Mouse (Mus musculus) frontal cortex, adult (tissue): ENCODE data around the gene Srsf9.
A peak's percentile ranks its signal among the peaks of the same experiment; 100 is the strongest.
"Not testable (repeated sequence)": the region's sequence is repeated elsewhere in the genome, so short reads cannot be mapped to it uniquely, and the experiment has no call there.

Source experiments
- ATAC-seq: cut with Nextera tagmentation; 2 replicates; pipeline ENCODE4 v1.9.2; 2017; ENCODE audit warnings: mild to moderate bottlenecking, moderate library complexity, mixed read lengths; ENCODE audit not compliant: low TSS enrichment

Srsf9 gene

DNA sequence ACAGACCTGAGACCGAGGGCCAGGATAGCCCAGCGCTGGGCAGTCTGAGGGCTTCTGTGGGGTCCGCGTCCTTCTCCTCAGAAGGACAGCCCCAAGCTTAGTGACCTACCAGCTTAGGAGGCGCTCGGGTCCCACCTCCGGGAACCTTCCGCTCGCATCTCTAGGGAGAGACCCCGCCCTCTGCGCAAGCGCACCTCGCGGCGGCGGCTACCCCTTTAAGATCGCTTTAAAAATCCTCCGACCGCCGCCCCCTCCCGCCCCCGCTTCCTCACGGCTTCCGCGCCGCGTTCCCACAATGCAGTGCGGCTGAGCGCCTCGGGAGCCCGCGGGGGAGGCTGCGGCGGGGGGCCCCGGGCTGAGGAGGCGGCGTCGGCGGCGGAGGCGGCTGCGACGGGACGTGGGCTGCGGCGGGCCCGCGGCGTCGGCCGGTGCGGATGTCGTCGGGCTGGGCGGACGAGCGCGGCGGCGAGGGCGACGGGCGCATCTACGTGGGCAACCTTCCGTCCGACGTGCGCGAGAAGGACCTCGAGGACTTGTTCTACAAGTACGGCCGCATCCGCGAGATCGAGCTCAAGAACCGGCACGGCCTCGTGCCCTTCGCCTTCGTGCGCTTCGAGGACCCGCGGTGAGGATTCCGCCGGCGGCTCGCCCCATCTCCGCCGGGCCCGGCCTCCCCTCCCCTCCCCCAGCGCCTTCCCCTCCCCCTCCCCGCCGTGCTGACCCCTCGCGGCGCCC is at the start of gene Srsf9:
Srsf9 (plus strand) TSS at position 303 of the 735 bp plus-strand sequence.
- ATAC-seq = peak; percentile 76

DNA sequence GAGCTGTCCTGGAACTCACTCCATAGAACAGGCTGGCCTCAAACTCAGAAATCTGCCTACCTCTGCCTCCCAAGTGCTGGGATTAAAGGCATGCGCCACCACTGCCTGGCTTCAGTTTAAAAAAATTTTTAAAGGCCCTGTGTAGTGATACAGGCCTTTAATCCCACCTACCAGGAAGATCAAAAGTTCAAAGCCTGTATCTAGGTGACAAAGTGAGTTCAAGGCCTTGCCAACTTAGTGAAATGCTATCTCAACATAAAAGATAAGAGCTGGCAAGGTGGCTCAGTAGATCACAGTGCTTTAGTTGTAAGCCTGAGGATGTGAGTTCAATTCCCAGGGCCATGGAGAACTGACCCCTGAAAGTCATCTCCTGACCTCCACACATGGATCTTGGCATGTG is 48.9 kb upstream of the Srsf9 start:
- no peak for ATAC-seq

DNA sequence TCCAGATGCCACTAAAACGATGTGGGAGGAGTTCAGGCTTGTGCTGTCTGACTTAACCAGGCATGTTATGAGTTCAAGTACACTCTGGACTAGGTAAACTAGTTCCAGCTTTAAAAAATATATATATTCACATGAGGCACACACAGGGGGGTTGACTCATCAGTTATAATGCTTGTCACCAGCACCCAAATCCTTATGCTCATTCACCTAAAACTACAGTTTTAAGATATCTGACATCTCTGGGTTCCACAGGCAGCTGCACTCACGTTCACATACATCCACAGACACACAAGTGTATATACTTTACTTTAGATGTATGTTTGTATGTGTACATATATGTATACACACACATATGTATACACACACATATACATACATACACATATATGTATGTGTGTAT is 48.2 kb upstream of the Srsf9 start:
- ATAC-seq = no peak

DNA sequence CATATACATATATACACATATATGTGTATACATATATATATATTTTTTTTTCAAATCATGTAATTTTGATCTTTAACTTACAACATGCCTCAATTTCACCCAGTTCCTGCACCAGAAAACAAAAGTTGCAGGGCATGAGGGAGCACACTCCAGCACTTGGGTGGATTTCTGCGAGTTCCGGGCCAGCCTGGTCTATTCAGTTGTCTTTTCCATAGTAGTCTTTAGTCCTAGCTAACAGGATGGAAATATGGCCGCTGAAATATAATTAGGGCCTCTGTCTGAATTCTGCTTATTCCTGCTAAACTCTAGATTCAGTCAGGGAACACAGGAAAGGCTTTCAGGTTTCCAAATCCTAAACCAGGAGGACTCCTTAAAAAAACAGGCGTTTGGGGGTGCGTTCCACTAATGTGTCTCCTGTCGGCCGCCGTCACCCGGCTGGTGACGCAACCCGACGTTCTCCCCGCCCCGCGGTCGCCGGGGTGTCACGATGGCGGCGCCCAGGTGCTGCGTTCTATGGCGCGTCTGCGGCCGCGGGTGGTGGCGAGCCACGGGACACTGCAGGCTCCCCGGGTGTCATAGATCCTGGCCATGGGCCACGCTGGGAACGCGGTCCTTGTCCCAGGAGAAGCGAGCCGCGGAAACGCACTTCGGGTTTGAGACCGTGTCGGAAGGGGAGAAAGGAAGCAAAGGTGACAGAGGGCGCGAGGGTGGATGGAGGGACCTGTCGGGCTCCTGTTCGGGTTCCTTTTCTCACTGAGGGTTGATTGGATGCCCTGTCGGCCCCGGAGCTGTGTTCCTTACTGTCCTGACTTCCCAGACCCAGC is 47.5 kb upstream of the Srsf9 start, which contains the start of gene Coq5:
Coq5 (plus strand) TSS at position 441 of the 824 bp plus-strand sequence.
- ATAC-seq = peak; percentile 85

DNA sequence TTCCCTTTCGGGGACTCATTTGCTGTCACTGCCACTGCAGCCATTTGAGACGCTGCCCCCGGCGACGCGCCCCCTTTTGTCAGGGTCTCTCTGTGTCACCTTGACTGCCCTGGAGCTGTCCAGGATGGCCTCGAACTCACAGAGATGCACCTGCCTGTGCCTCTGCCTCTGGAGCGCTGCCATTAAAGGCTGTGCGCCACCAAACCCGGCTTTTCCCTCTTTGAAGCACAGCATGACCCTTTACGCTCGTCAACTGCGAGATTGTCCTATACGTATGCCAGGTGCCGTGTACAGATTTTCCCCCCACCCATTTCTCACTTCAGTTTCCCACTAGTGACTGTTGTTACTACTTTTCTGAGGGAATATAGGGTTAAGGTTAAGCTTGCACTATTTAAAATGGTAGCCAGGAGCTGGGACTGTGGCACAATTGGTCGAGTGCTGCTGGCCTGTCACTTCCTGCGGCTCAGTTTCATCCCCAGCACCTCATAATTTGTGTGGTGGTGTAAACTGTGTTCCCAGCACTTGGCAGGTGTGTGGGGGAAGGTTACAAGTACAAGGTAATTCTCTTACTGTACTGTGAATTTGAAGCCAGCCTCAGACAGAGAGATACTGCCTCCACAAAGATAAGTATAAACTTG is 46.8 kb upstream of the Srsf9 start:
- no peak for ATAC-seq

DNA sequence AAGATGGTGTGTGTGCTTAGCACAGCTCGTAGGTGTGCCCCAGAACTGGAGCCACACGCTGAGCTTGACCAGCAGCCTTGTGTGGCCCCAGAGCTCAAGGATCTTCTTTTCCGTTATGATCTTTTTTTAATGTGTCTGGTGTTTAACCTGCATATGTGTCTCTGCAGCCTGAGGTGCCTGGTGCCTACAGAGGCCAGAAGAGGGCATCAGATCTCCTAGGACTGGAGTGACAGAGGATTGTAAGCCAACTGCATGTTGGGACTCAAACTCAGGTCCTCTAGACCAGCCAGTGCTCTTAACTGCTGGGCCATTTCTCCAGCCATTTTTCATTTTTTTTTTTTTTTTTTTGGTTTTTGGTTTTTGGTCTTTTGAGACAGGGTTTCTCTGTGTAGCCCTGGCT is 42.2 kb upstream of the Srsf9 start:
- ATAC-seq = no peak

DNA sequence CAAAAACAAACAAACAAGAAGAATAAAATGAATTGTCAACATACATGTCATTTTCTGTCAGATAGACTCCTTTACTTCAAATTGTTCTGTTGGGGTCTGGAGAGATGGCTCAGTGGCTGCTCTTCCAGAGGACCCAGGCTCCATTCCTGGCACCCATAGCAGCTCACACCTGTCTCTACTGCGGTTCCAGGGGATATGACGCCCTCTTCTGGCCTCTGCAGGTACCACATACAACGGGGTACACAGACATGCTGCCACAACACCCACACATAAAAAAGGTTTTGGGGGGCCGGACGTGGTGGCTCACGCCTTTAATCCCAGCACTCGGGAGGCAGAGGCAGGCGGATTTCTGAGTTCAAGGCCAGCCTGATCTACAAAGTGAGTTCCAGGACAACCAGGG is 32.8 kb upstream of the Srsf9 start:
- ATAC-seq = no peak

DNA sequence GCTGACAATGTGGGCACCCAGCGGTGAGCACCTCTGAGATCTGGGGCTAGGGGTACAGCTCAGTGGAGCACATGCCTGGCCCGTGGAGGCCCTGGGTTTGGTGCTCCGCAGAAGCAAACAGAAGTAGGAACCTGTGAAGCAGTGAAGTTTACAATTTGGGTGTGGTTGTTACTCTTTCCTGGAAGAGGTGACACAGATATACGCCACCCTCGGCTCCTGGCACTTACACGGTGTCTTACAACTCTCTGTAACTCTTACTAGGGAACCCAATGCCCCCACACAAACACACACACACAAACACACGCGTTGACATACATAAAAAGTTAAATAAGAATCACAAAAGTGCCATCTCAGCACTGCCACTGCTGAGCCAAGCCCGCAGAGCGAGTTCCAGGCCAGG is 30.6 kb upstream of the Srsf9 start:
- ATAC-seq = no peak

DNA sequence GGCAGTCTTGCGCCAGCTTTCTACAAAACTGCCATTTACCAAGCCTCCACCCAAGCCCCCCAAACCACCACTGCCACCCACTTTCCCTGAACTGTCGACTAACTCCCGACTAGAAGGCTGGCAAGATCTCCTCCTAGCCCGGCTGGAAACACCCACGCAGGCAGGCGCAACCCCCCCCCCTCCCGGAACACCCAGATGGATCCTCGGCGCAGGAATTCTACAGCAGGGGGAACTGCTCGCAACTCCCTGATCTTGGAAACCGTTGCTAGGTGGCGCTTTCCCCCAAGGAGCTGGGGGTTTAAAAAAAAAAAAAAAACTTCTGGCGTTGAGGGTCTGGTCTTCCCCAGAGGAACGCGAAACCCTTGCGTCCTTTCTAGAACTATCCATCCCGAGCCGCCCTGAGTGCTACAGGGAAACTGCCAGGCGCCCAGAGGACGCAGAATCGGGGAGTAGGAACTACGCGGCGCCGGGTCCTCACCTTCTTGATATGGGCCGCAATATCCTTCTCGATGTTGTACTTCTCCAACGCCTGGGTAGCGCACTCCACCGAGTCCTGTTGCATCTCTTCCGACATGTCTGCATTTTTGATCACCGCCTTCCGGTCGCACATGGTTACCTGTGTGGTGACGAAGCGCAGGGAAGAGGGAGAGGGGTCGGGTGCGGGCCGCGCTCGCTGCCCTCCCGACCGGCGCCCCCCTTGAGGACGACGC is 26.8 kb upstream of the Srsf9 start:
- ATAC-seq = peak; percentile 59

DNA sequence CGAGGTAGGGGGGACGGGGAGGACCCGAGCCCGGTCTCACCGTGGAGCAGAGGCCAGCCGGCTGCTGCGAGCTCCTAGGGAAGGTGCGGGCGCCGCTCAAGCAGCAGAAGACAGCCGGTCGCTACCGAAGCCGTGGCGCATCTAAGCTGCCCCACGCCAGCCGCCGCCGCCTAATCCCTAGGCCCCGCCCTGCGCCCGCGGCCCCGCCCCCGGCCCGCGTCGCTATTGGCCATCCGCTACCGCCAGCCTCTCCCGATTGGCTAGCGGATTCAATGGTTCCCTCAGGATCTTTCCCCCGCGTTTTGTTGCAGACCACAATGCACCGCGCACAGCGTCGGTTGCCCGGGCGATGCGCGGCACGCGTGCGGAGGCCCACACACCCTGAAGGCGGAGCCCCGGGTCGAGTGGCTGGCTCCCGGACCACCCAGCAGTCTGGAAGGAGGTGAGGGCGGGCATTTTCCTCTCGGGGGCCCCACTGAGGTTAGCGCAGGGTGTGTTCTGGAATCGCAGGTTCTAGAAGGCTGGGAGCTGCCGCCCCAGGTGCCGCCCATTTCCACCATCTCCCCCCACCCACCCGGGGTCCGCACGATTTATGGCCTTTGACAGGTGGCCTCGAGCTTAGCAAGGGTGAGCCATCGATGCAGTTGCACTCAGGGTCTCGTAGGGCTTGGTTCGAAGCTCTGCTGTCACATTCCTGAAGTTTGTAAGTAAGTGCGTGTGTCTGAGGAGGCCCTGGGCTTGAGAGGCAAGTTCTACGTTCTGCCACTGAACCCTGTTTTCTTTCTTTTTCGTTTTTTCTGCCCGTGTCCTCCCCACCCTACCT is 26.0 kb upstream of the Srsf9 start, which contains the start of gene Dynll1:
Dynll1 (minus strand) TSS at position 208 of the 823 bp plus-strand sequence.
- ATAC-seq = peak; percentile 83

DNA sequence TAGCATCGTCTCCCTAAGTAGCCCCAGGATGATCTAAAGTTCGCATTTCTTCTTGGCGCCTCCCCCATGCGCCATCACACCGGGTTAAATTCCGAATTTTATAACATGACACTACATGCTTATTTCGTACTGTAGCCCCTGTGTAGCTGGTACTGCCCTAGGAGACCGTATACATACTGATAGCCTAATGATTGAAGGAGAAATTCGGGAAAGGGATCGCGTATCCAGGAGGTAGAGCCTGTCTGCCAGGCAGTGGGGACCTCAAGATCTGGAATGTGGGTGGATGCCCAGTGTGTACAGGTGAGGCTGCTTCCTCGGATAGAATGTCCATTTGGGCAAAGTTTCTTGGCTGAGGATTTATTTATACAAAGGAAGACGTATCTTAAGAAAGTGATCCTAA is 25.4 kb upstream of the Srsf9 start:
- no peak for ATAC-seq

DNA sequence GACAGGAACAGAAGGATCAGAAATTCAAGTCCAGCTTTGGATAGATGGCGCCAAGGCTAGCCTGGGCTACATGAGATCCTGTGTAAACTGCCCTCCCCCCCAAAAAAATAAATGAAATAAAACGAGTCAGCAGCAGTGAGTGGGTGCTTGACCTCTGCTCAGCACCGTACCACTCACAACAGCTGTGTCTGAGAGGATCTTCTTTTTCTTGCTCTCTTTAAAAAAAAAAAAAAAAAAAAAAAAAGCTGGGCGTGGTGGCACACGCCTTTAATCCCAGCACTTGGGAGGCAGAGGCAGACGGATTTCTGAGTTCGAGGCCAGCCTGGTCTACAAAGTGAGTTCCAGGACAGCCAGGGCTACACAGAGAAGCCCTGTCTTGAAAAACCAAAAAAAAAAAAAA is 24.8 kb upstream of the Srsf9 start:
- not testable (repeated sequence) for ATAC-seq

DNA sequence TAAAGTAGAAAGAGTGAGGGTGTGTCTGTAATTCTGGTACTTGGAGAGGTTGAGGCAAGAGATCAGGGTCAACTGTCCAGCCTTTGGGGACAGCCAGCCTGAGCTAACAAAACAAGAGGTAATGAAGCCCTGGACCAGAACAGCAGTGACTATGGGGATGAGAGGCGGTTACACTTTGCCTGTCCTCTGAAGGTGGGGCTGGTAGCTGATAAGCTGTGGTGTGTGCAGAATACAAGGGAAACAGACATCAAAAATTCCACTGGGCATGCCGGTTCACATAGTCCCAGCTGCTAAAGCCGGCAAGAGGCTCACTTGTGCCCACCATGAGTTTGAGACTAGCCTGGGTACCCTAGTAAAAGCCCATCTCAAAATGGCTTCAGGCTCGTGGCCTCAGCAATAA is 14.6 kb upstream of the Srsf9 start:
- no peak for ATAC-seq

DNA sequence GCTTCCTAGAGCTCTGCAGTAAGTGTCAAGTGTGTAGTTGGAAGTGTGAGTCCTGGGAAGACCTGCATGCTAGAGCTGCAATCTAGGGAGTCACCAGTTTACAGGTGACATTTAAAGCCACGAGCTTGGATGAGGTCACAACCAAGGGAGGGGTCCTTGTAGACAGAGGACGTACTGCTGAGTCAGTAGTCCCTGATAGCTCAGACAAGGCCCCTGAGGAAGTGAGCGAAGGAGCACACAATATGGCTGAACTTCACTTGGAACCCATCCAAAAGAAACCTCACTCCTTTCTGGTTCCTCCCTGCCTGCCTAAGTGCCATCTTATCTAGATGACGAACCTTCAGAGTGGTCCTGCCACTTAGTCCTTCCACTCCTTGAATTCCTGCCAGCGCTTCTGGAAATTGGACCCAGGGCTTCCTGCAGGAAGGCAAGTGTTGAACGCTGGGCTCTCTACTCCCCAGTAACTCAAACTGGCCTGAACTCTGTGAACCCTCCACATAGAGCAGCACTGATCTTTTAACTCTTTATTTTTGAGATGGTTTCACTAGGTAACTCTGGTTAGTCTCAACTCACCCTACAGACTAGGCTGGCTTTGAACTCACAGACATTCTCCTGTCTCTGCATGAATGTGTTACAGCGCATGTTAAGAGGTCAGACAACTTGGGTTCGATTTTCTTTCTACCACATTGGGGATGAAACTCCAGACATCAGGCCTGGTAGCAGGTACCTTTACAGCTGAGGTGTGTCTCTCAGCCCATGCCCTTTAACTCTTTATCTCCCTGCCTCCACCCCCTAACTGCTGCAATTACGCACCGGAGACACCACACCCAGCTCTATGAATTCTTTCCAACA is 13.9 kb upstream of the Srsf9 start:
- ATAC-seq = no peak

DNA sequence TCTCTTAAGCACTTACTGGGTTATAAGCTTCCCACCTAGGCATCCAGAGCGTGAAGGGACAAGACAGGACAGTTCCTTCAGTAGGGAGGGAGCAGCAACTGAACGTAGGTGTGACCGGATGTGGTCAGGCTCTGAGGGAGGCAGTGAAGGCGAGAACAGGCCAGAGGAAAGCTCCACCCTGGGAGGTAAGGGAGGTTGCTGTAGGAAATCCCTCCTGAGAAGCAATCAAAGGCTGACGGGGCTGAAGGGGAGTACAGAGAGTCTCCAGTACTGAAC is 13.4 kb upstream of the Srsf9 start:
- ATAC-seq = no peak

DNA sequence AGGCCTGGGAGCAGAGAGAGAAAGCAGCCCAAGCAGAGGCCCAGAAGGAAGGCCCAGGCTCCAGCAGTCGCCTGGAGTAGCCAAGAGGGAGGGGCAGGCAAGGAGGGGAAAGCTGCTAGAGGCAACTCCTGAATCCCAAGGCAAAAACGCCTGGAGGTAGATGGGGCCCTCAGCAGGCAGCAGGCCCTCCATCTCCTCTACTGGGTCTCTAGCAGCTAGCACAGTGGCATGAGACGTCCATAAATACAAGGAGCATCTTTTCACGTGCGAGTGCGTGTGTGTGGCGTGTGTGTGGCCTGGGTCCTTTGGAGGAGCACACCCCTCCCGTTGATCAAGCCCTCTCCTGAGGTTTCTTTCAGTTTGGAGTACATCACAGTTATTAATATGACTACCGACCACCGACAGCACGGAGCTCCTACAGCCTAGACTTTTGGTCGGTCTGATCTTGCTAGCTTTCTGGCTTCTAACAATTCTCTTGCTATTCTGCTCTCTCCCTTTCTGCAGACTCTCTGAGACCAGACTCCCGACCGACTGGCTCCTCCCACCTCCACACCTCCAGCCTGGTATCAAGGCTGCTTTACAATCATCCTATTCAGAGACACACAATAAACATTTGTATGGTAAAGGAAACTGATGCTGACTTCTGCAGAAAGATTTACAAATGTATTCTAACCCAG is 9.9 kb upstream of the Srsf9 start:
- ATAC-seq = 0 out of 2 replicates have a peak, but pooled peaks have one; percentile 24

DNA sequence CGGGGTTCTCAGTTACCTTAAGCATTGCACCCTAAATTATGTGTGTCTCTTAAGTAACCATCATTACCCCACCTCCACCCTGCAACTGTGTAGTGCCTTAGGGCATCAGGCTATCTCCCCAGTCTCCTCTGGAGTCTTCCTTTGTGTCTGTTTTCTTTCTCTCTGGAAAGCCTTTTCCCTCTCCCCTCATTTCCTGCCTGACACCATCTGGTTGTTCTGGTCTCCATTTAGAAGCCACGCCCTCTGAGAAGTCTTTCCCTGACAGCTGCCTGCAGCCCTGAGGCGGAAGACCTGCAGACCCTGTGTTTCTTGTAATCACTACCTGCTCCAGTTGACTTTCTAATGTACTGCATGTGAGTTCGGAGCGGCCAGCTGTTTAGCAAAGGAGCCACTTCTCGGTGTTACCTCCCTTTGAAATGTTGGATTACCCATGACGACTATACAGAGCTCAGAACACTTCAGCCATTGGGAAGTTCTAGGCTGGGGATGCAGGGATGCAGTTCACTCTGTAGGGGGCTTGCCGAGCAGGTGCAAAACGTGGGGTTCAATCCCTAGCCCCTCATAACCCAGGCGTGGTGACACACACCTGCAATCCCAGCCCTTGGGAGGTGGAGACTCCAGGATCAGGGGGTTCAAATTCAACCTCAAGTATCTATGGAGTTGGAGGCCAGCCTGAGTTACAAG is 9.2 kb upstream of the Srsf9 start:
- 0 out of 2 replicates have a peak, but pooled peaks have one; percentile 8 for ATAC-seq

DNA sequence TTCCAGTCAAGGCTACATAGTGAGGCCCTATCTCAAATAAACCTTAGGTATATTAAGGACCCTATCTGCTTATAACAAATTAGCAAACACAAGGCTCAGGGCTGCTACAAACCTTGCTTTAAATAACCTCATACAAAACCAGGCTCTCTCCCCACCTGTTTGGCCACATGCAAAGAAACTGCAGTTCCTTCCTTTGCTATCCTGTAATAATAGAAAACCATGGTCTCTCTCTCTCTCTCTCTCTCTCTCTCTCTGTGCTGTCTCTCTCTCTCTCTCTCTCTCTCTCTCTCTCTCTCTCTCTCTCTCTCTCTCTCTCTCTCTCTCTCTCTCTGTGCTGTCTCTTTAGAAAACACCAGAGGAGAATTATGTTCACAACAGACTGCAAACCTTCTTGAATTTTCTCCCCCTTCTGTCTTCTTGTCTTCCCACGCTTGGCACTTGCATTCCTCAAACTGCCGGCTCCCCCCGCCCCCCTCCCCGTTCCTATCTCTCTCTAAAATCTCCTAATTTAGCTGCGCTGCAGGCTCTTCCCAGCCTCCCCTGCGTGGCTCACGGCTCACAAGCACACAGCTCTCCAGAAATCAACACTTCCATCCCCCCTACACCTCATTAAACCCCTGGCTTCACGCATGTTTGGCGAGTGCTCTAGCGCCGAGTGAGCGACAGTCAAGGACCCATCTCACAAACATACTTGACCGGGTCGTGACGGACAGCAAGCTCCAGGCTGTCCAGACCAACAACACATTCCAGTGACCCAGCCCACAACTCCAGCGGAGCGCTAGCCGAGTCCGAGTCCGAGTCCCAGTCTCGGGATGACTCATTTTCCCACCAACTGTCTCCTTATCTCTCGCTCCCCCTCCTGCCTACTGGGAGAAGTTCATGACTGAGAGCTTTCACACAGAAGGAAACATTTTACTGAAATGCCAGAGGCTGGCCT is 7.7 kb upstream of the Srsf9 start:
- ATAC-seq = peak; percentile 95
